Mouse (Mus musculus): ENCODE results near the gene Trpm4.
"Not testable (repeated sequence)": the region's sequence is repeated elsewhere in the genome, so short reads cannot be mapped to it uniquely, and the experiment has no call there.

Gene Trpm4

GRCm38 (mm10) chr7:45333431-45333982, at the start of gene Trpm4:
Trpm4 (minus strand) TSS chr7:45333780.
- peak; percentile 68 to 81 for DNase-seq

- no peak for DNase-seq
These were observed 42.5 kb upstream of the Trpm4 start for GRCm38 (mm10) chr7:45376057-45376456.

- DNase-seq = no peak
These were observed 41.0 kb upstream of the Trpm4 start for GRCm38 (mm10) chr7:45374620-45375019.

DNA sequence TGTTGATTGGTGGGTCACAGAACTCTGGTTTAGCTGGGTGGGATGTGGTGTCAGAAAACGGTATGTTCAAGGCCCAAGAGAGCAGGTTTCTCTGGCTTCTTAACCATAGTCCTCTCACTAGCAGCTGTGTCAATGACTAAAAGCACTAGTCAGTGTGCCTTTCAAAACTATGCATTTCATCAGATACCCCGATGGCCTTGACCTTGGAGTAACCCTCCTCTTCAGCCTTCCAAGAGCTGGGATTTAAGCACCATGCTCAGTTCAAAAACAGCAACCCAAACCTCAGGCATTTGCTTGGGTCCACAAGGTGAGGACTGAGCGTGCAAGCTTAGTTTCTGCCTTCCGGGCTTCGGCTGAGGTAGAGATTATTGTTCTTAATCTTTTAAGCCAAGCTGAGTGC, 38.8 kb upstream of the Trpm4 start:
- no peak for DNase-seq

DNA sequence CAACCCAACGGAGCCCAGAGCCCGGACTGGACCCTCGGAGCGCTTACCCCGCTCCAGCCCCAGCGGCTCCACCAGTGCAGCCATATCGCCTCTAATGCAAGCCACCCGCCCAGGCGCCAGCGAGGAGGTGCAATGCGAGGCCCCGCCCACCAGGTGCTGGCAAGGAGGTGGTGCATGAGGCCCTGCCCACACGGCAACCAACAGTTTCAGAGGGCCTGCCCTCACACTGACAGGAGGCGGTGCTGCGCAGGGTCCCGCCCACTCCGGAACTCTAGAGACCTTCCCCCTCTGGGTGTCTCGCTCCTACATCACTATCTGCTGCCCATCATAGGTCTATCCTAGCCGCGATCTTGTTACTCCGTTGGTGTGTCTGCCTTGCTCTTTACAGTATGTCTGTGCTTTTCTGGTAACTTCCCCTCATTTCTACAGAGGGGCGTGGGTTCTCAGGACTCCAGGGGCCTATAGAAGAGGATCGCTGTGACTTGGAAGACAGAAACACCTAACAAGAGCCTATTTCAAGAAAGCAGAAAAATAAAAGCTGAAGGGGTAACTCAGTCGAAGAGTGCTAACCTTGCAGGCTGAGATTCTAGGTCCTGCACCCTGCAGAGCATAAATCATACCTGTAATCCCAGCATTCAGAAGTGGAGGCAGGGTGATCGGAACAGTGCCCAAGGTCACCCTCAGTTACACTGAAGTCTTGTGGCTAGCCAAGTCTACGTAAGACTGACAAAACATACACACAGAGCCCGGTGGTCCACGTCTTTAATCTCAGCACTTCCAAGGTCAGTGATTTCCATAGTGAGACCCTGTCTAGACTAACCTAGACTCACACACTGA, 37.1 kb upstream of the Trpm4 start, which contains the start of gene Lin7b:
Gene Lin7b, minus strand, starts transcription at position 109 of the 837 bp plus-strand sequence.
- DNase-seq = peak; percentile 87 to 94

DNA sequence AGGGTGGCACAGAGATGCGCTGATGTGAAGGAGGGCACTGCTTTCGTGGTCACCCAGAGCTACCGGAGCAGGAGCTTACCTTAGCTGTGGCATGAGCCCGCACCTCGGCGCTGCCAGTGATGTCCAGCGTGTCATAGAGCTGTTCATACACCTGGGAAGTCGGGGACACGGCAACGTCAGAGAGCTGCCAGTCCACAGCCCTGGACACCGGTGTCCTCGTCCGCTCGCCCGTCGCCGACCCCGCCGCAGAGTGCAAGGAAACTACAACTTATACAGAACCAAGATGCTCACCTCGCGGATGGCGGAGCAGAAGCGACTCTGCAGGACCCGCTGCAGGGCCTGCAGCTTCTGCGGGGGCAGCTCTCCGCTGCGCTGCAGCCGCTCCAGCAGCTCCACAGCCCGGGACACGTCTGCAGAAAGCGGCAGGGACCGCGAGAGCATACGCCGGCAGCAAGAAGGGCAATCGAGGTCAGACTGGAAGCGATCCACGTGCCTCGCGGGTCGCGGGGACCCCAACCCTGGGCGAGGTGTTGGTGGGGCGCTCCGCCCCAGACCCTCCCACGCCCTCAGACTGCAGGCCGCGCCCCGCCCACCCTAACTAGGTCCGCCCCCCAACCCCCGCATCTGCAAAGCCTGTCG, 36.4 kb upstream of the Trpm4 start:
- peak in 1 of 2 experiments; percentile 59 for DNase-seq

DNA sequence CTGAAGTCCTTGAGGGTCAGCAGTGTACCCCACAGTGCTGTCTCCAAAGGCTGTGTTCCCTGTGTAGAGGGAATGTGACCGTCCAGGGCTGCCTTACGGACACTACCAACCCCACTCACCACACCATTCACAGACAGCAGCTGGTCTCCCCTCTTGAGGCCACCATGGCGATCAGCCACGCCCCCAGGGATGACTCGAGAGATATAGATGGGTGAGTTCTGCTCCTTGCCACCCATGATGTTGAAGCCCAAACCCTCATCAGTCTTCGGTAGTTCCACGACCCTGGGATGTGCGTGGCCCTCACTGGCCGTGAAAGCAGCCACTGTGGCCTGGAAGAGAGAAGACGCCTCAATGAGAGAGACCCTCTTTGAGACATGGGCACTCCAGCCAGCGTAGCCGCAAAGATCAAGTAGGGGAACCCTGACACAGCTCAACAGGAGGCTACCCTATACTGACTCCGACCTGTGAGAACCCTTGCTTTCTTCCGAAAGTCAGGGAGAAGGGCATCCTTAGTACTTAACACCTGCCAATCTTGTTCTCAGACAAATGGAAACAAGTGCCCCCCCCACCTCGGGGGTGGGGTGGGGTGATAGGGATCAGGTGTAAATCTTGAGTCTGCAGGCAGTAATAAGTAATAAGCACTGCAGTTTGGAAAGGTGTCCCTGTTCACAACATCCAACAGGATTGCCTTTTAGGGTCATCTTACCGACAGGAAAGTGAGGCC, 35.6 kb upstream of the Trpm4 start:
- DNase-seq = peak in 1 of 2 experiments; percentile 47

- DNase-seq = no peak
These were observed 34.6 kb upstream of the Trpm4 start for GRCm38 (mm10) chr7:45368178-45368577.

- peak; percentile 99 for DNase-seq
These were observed 33.7 kb upstream of the Trpm4 start for GRCm38 (mm10) chr7:45367020-45367880.

GRCm38 (mm10) chr7:45366652-45367019, 33.1 kb upstream of the Trpm4 start, which contains the start of gene Ppfia3:
Ppfia3 (minus strand) TSS chr7:45367019.
- DNase-seq = no peak

- peak; percentile 73 to 80 for DNase-seq
These were observed 32.4 kb upstream of the Trpm4 start for GRCm38 (mm10) chr7:45365742-45366651.

- DNase-seq = peak in 1 of 2 experiments; percentile 54
These were observed 30.4 kb upstream of the Trpm4 start for GRCm38 (mm10) chr7:45363983-45364382.

- peak; percentile 77 to 86 for DNase-seq
These were observed 29.2 kb upstream of the Trpm4 start for GRCm38 (mm10) chr7:45362801-45363200.

GRCm38 (mm10) chr7:45361243-45361804, 27.7 kb upstream of the Trpm4 start:
- DNase-seq = peak; percentile 87 to 91

DNA sequence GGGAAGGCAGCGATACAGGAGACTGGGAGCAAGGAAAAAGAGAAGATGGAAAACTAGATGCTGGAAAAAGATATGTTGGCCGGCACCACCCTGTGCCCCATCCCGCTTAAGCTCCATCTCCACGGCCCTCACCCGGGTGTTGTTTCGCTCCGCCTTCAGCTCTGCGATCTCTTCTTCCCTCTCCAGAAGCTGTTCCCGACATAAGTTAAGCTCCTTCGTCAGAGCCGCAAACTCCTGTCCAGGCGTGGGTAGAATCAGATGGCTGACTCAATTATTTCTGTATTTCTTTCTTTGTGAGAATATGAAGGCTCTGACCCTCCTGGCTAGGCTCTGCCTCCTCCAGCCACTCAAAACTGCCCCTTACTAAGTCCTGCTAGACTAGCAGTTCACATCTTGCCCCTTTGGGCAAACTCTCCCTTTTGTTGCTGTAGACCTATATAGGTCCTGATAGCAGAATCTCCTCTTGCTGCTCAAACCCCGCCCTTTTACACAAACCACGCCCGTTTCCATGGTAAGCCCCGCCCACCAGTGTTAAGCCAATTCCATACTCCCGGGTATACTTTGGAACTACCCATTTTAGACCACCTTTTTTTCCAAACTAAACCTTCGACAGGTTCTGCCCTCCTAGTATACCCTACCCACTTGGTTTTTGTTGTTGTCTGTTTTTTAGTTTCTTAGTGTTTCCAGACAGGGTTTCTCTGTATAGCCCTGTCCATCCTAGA, 27.0 kb upstream of the Trpm4 start:
- DNase-seq = peak in 1 of 2 experiments; percentile 51

DNA sequence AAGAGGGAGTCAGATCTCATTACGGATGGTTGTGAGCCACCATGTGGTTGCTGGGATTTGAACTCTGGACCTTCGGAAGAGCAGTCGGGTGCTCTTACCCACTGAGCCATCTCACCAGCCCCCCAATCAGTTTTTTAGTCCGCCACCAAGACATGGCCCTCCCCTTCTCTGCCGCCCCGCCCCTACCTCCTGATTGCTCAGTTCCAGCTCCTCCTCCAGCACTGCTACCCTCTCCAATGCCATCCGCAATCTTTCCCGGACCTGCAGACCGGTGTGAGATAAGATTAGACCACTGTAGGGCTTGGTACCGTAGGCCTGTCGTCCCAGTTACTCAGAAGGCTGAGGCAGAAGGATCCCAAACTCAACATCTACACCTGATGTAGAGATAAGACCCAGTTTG, 25.5 kb upstream of the Trpm4 start:
- DNase-seq = not testable (repeated sequence)

- DNase-seq = no peak
These were observed 22.5 kb upstream of the Trpm4 start for GRCm38 (mm10) chr7:45356087-45356486.

GRCm38 (mm10) chr7:45355318-45356020, 21.9 kb upstream of the Trpm4 start:
- DNase-seq = no peak

GRCm38 (mm10) chr7:45353041-45353440, 19.5 kb upstream of the Trpm4 start:
- no peak for DNase-seq
